Mouse (Mus musculus): ENCODE measurements around the gene Gm21800. TPM values are rescaled to one million over a fixed set of nuclear protein-coding genes. Genes with fewer than 3 reads are reported as not detected.
"Not testable (repeated sequence)": the region's sequence is repeated elsewhere in the genome, so short reads cannot be mapped to it uniquely, and the experiment has no call there.

The Gm21800 gene
- not detected in 2 replicates for polyA plus RNA-seq (2015; fragmentation: Nextera tagmentation; extraction: Ambion mirVana)

- H3K4me2 ChIP-seq (ENCODE audit: low read depth, low read length); H3K36me3 ChIP-seq (ENCODE audit: control insufficient read depth, insufficient read depth, low read length); H3K9ac ChIP-seq (ENCODE audit: low read depth, low read length); ATAC-seq; H3K4me1 ChIP-seq (ENCODE audit: control insufficient read depth, insufficient read depth, low read length); H3K27ac ChIP-seq (ENCODE audit: low read length); H3K9me3 ChIP-seq (ENCODE audit: control insufficient read depth, low read length); H3K4me3 ChIP-seq (ENCODE audit: low read length); H3K27me3 ChIP-seq (replicated peaks; ENCODE audit: control insufficient read depth, insufficient read depth, low read length): not testable (repeated sequence)
- WGBS: 0% methylated on average over 1 of the region's 3 CpGs
Measured at GRCm38 (mm10) chrY:41406198-41406597, at the start of gene Gm21800. TSS of gene Gm21800 (plus strand) at chrY:41406498.

Data from intestine, embryonic 16.5 days (tissue).